Mouse (Mus musculus) cortical plate, adult 2 months (tissue): ENCODE data around the gene Wbp2nl.

Experiments
- CTCF ChIP-seq: fragments of 200-500 bp; IDR thresholded peaks from 2 replicates; pipeline ENCODE4 v1.5.1; 2011; ENCODE audit warnings: mild to moderate bottlenecking, control low read depth, low read length; ENCODE audit not compliant: insufficient read depth; ENCODE audit errors: extremely low read depth
- POLR2A ChIP-seq: fragments of 200-500 bp; IDR thresholded peaks from 2 replicates; pipeline ENCODE4 v1.6.1; 2011; ENCODE audit warnings: mild to moderate bottlenecking, low read length, control low read depth; ENCODE audit not compliant: insufficient read depth; ENCODE audit errors: extremely low read depth

GRCm38 (mm10) chr15:82292851-82293250 is 5.9 kb upstream of the Wbp2nl start:
- TF ChIP-seq CTCF (no peak), POLR2A (no peak)
